In the genomic region with DNA sequence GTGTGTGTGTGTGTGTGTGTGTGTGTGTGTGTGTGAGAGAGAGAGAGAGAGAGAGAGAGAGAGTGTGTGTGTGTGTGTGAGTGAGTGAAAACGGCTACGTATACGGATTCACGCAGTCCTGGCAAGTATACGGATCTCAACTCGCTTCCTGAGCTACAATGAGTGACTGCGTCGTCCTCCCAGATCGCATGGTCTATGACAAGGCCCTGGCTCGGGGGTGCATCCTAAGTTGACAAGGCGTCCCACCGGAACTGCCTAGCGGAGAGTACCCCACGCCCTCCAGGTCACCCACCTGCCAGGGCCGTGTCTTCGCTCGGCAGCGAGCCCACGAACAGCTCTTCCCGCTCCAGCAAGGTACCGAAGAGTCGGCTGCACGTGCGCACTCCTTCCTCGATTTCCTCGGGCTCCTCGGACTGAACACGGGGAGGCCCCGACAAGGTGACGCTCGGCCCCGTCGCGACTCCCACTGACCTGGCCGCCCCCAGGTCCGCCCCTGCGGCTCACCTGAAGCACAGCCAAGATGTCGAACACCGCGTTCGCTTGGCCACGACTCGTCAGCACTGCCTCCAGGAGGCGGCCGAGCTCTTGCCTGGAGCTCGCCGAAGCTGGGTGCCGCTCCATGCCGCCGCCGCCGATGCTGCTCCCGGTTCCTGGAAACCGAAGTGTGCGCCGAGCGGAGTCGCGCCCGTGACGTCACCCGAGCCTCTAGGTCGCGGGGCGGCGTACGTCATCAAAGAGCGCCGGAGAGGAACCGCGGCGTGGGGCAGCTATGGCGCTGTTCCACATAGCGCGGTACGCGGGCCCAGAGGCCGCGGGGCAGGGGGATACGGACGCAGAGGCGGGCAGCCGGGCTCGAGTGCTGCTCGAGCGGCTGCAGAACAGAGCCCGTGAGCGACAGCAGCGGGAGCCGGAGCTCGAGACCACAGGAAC, we compare ENCODE assay signal across 8 mouse cellular contexts. TPM values are rescaled to one million over a fixed set of nuclear protein-coding genes. Genes with fewer than 3 reads are reported as not detected.
DNase-seq lines count a peak whose midpoint lies in the region; ATAC-seq lines count a peak whose summit lies in the region.

A gene (minus strand): TSS at position 699 of the 930 bp plus-strand sequence.
A gene (plus strand): TSS at position 733 of the 930 bp plus-strand sequence.

- intact Hi-C loops in gastrocnemius, postnatal 14 days (cut with DNase I; ENCODE audit: low total_unique reads), result no loop called here
- intact Hi-C loops in left cerebral cortex, postnatal 10 days (cut with DNase I), result no loop called here

- ATAC-seq in inflammation-experienced regulatory T-cells, adult 6 months, result peak; percentile 92
- peak; percentile 50 for ATAC-seq in megakaryocyte-erythroid progenitor cell, adult 5-6 weeks (replicated peaks; ENCODE audit: low FRiP score, low TSS enrichment, poor library complexity, severe bottlenecking)

- peak; percentile 94 to 98 for DNase-seq in adrenal gland, adult (ENCODE audit: inconsistent age in 2 of 2, low spot score in 1 of 2)
- DNase-seq in embryo, embryonic 10.5 days (ENCODE audit: low spot score), result peak; percentile 95
- DNase-seq in gastrocnemius, postnatal 14 days, result peak; percentile 96
- DNase-seq in left cerebral cortex, postnatal 10 days (ENCODE audit: extremely low spot score in 1 of 2, low spot score in 2 of 2), result peak; percentile 92 to 98
- DNase-seq in right cerebral cortex, postnatal 25 days, result peak; percentile 92
- peak; percentile 90 to 97 for DNase-seq in urinary bladder, postnatal 4 days (ENCODE audit: low spot score in 2 of 2)

RNA-seq across cellular contexts. Expression of the first gene that starts in this region (rescaled TPM):
- 10 to 100 TPM; 15.1 to 17.3 TPM for total RNA-seq in gastrocnemius, postnatal 14 days (2021)
- polyA plus RNA-seq in inflammation-experienced regulatory T-cells, adult 6 months (2017; shearing (Covaris generic)), result 10 to 100 TPM; 37.3 to 40.8 (median 40.1) TPM
- 10 to 100 TPM; 30.9 to 32.7 TPM for total RNA-seq in left cerebral cortex, postnatal 10 days (2021)
- total RNA-seq in megakaryocyte-erythroid progenitor cell, adult 5-6 weeks (2014; fragmentation: Nextera tagmentation), result 66.3 and 72.4 TPM in 2 replicates
- total RNA-seq in megakaryocyte-erythroid progenitor cell, adult 5-6 weeks (2017), result 38.9 and 51.2 TPM in 2 replicates

RNA-seq across cellular contexts. Expression of the second gene that starts in this region (rescaled TPM):
- total RNA-seq in gastrocnemius, postnatal 14 days (2021), result 1 to 10 TPM; 7.7 to 9.5 TPM
- polyA plus RNA-seq in inflammation-experienced regulatory T-cells, adult 6 months (2017; shearing (Covaris generic)), result 1 to 10 TPM; 2.3 to 4.5 (median 4.5) TPM
- total RNA-seq in left cerebral cortex, postnatal 10 days (2021), result 10 to 100 TPM; 27.3 to 27.6 TPM
- 56.5 and 63.6 TPM in 2 replicates for total RNA-seq in megakaryocyte-erythroid progenitor cell, adult 5-6 weeks (2014; fragmentation: Nextera tagmentation)
- total RNA-seq in megakaryocyte-erythroid progenitor cell, adult 5-6 weeks (2017), result 6.6 and 8.7 TPM in 2 replicates

Comparison
In these comparisons a context has a peak if more than half of its experiments do, and no peak if none do; other contexts are left out.
1. Peak in every context shown above with its lines: DNase-seq and ATAC-seq.